Mouse (Mus musculus) neural tube, embryonic 13.5 days (tissue): ENCODE results near the gene Smarcal1. TPM values are rescaled to one million over a fixed set of nuclear protein-coding genes. Genes with fewer than 3 reads are reported as not detected.

Experiments
- ATAC-seq: fragments of 200-750 bp; cut with Nextera tagmentation; 2 replicates; pipeline ENCODE4 v1.8.0; 2017; ENCODE audit warnings: low read depth, mild to moderate bottlenecking, moderate TSS enrichment, moderate library complexity
- H3K27ac ChIP-seq: fragments of 300-500 bp; sonication (generic); replicated peaks from 2 replicates; pipeline ENCODE4 v1.5.1; 2015; ENCODE audit warnings: moderate library complexity, mild to moderate bottlenecking, inconsistent platforms
- H3K27me3 ChIP-seq: fragments of 300-500 bp; sonication (generic); 2 replicates; pipeline ENCODE4 v1.6.1; 2015; ENCODE audit warnings: mild to moderate bottlenecking, inconsistent platforms
- H3K36me3 ChIP-seq: fragments of 300-500 bp; sonication (generic); 2 replicates; pipeline ENCODE4 v1.6.1; 2015; ENCODE audit warnings: mild to moderate bottlenecking, inconsistent platforms
- H3K4me1 ChIP-seq: fragments of 300-500 bp; sonication (generic); replicated peaks from 2 replicates; pipeline ENCODE4 v1.6.1; 2015; ENCODE audit warnings: inconsistent platforms
- H3K4me2 ChIP-seq: fragments of 300-500 bp; sonication (generic); 2 replicates; pipeline ENCODE4 v1.6.1; 2015; ENCODE audit warnings: inconsistent platforms, mild to moderate bottlenecking, moderate library complexity
- H3K4me3 ChIP-seq: fragments of 300-500 bp; sonication (generic); 2 replicates; pipeline ENCODE4 v1.5.1; 2015; ENCODE audit warnings: mild to moderate bottlenecking, inconsistent platforms
- H3K9ac ChIP-seq: fragments of 300-500 bp; sonication (generic); 2 replicates; pipeline ENCODE4 v1.6.1; 2015; ENCODE audit warnings: moderate library complexity, mild to moderate bottlenecking, inconsistent platforms
- H3K9me3 ChIP-seq: fragments of 300-500 bp; sonication (generic); 2 replicates; pipeline ENCODE4 v1.6.1; 2016; ENCODE audit warnings: inconsistent platforms
- WGBS: fragments of 180-500 bp; shearing (Covaris S2); methylation state at CpG from one replicate; pipeline ENCODE4 v1.1.7; 2015; 5-methylcytosine and 5-hydroxymethylcytosine counted together
- polyA plus RNA-seq: library from polyadenylated mRNA; unstranded; fragments of >200 nt; fragmentation: Nextera tagmentation; extraction: Ambion mirVana; gene quantifications from 2 replicates; pipeline ENCODE4 v1.2.1, GENCODE M21; 2015

The Smarcal1 gene
- polyA plus RNA-seq, 1 experiment from 2014 or later: 23.1 TPM

DNA sequence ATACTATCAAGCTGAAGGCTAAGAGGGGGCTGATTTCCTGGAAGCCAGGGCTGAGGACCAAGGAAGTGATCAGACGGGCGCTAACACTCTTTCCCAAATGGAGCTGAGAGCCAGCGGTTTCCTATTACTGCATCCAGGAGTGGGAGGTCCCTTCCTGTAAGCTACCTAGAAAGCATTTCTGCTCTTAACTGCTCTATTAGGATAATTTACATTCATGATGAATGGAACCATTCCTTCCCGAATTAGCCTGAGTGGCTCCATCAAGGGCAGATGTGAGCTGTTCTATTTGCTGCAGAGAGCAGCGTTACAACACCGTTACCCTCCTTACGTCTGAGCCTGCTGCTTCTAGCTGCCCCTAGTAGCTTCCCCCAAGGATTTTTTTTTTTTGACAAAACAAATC is 9.0 kb upstream of the Smarcal1 start:
- H3K4me2 ChIP-seq: no peak overlapping the region
- ATAC-seq: no peak
- H3K4me1 ChIP-seq: peaks cover 30% of the 10 kb centered on the region
- H3K4me3 ChIP-seq: no peak overlapping the region
- no peaks in the 10 kb centered on the region; the same call in 1 of the 2 replicates for H3K27me3 ChIP-seq
- H3K27ac ChIP-seq: no peak overlapping the region
- no peaks in the 10 kb centered on the region for H3K9me3 ChIP-seq
- H3K9ac ChIP-seq: no peak overlapping the region
- no peaks in the 10 kb centered on the region for H3K36me3 ChIP-seq
- WGBS: 53% methylated on average over 7 of the region's 7 CpGs

GRCm38 (mm10) chr1:72574608-72575007 is 8.4 kb upstream of the Smarcal1 start:
- no peak overlapping the region for H3K27ac ChIP-seq
- no peaks in the 10 kb centered on the region; the same call in 1 of the 2 replicates for H3K27me3 ChIP-seq
- WGBS: 70% methylated on average over 7 of the region's 7 CpGs
- H3K4me3 ChIP-seq: no peak overlapping the region
- H3K4me1 ChIP-seq: peaks cover 31% of the 10 kb centered on the region
- no peak overlapping the region for H3K9ac ChIP-seq
- H3K9me3 ChIP-seq: no peaks in the 10 kb centered on the region
- no peaks in the 10 kb centered on the region for H3K36me3 ChIP-seq
- no peak overlapping the region for H3K4me2 ChIP-seq
- ATAC-seq: no peak

DNA sequence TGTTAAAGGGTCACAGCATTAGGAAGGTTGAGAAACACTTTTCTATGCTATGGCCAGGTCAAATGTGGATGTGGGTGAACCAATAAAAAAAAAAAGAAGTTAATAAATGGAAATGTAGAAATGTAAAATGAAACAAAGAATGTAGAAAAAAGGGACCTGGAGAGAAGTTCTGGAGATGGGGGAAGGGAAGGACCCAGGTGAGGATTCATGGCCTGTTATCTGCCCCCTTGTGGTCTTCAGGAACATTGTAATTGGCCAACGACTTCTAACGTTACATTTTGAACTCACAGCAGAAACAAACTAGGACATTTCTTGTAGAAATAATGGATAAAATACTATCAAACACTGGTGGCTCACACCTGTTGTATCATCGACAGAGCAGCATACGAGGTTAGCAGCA is 7.9 kb upstream of the Smarcal1 start:
- no peak overlapping the region for H3K4me3 ChIP-seq
- WGBS: 58% methylated on average over 4 of the region's 4 CpGs
- H3K4me2 ChIP-seq: no peak overlapping the region
- no peak overlapping the region for H3K27ac ChIP-seq
- H3K27me3 ChIP-seq: no peaks in the 10 kb centered on the region; the same call in 1 of the 2 replicates
- H3K9me3 ChIP-seq: no peaks in the 10 kb centered on the region
- peaks cover 31% of the 10 kb centered on the region for H3K4me1 ChIP-seq
- ATAC-seq: no peak
- H3K9ac ChIP-seq: no peak overlapping the region
- H3K36me3 ChIP-seq: no peaks in the 10 kb centered on the region

GRCm38 (mm10) chr1:72577481-72577922 is 5.5 kb upstream of the Smarcal1 start:
- no peaks in the 10 kb centered on the region for H3K27me3 ChIP-seq
- 0 out of 2 replicates have a peak overlapping the region, but pooled peaks have one; percentile 18 for H3K9ac ChIP-seq
- peaks cover 31% of the 10 kb centered on the region for H3K4me1 ChIP-seq
- H3K4me3 ChIP-seq: 0 out of 2 replicates have a peak overlapping the region, but pooled peaks have one; percentile 3
- WGBS: 2% methylated on average over 12 of the region's 12 CpGs
- peak overlapping the region; percentile 39 for H3K4me2 ChIP-seq
- no peak for ATAC-seq
- H3K36me3 ChIP-seq: no peaks in the 10 kb centered on the region
- no peaks in the 10 kb centered on the region for H3K9me3 ChIP-seq
- peak overlapping the region; percentile 72 for H3K27ac ChIP-seq

GRCm38 (mm10) chr1:72578351-72578750 is 4.7 kb upstream of the Smarcal1 start:
- ATAC-seq: no peak
- Histone ChIP-seq H3K4me3 (no peak overlapping the region), H3K9ac (no peak overlapping the region), H3K36me3 (no peaks in the 10 kb centered on the region), H3K27ac (peak overlapping the region; percentile 55; the same call in 1 of the 2 replicates), H3K4me2 (peak overlapping the region; percentile 34), H3K27me3 (no peaks in the 10 kb centered on the region), H3K9me3 (no peaks in the 10 kb centered on the region), H3K4me1 (peaks cover 32% of the 10 kb centered on the region)
- 29% methylated on average over 15 of the region's 15 CpGs for WGBS

DNA sequence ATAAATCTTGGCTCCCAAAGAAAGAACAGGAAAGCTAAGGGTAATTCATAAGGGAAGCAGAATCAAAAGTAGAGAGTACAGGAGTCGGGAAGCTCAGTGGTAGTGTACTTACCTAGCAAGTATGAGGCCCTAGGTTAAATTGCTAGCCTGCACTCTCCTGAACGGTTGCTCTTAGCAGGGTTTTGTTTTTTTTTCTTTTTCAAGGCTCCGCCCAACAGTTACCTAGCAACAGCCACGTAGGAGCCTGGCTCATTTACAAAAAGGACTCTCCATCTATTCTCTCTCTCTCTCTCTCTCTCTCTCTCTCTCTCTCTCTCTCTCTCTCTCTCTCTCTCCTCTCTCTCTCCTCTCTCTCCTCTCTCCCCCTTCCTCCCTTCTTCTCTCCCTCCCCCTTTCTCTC is 4.2 kb upstream of the Smarcal1 start:
- no peaks in the 10 kb centered on the region for H3K27me3 ChIP-seq
- no peak overlapping the region for H3K4me3 ChIP-seq
- no peaks in the 10 kb centered on the region for H3K9me3 ChIP-seq
- H3K27ac ChIP-seq: no peak overlapping the region; the same call in 1 of the 2 replicates
- H3K36me3 ChIP-seq: no peaks in the 10 kb centered on the region
- H3K4me1 ChIP-seq: peaks cover 35% of the 10 kb centered on the region
- WGBS: 20% methylated on average over 4 of the region's 4 CpGs
- peak overlapping the region; percentile 34 for H3K4me2 ChIP-seq
- no peak overlapping the region for H3K9ac ChIP-seq
- ATAC-seq: no peak

- 75% methylated on average over 4 of the region's 4 CpGs for WGBS
- Histone ChIP-seq H3K4me2 (peak overlapping the region; percentile 57), H3K27ac (peak overlapping the region; percentile 87; the same call in 1 of the 2 replicates), H3K9ac (peak overlapping the region; percentile 75), H3K4me3 (peak overlapping the region; percentile 59), H3K27me3 (no peaks in the 10 kb centered on the region), H3K4me1 (peaks cover 24% of the 10 kb centered on the region), H3K36me3 (peaks cover 32% of the 10 kb centered on the region), H3K9me3 (no peaks in the 10 kb centered on the region)
- no peak for ATAC-seq
These were observed 855 bp downstream of the Smarcal1 start for GRCm38 (mm10) chr1:72583906-72584305.

DNA sequence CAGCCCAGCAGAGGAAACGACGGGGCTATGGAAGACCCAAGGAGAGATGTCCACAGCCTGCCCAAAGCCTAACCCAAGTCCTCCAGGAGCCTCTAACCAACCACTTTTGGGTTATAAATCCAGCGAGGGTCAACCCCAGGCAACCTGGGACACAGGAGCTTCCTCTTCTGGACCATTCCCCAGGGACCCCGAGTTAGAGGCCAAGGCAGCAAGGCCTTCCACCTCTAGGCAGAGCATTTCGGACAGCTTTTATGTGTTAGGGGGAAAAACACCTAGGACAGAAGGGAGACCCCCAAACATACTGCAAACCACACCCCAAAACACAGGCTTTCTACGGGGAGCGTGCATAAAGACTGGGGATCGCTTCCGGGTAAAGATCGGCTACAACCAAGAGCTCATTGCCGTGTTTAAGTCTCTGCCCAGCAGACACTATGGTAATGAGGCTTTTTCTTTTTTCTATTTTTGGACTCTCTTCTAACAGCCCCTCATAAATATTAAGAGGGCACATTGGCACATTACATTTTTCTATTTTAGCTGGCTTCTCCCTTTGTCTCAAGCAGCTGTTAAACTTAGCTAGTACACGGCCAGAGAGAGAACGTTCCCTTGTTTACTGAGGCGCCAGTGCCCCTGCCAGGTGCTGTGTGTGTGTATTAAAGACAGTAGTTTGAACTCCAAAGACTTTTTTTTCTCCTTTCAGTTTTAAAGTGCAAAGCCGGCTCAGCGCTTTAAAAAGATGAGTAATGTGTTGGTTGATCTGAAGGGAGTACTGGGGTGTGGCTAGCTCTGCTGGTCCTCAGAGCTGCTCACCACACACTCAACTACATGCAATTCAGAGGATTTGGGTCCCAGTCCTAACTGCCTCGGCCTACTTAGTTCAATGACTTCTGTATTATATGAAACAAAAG is 3.2 kb downstream of the Smarcal1 start:
- 89% methylated on average over 17 of the region's 17 CpGs for WGBS
- H3K27me3 ChIP-seq: no peaks in the 10 kb centered on the region
- H3K36me3 ChIP-seq: peaks cover 44% of the 10 kb centered on the region

GRCm38 (mm10) chr1:72587532-72587931 is 4.5 kb downstream of the Smarcal1 start:
- Histone ChIP-seq H3K4me2 (no peak overlapping the region), H3K36me3 (peaks cover 58% of the 10 kb centered on the region), H3K27me3 (no peaks in the 10 kb centered on the region), H3K9me3 (no peaks in the 10 kb centered on the region), H3K4me1 (peaks cover 18% of the 10 kb centered on the region), H3K27ac (no peak overlapping the region), H3K9ac (no peak overlapping the region), H3K4me3 (no peak overlapping the region)
- ATAC-seq: no peak
- WGBS: 95% methylated on average over 15 of the region's 15 CpGs

More for the DNA sequence above, 3.2 kb downstream of the Smarcal1 start:
- Histone ChIP-seq H3K4me3 (no peak overlapping the region), H3K27ac (no peak overlapping the region), H3K4me2 (no peak overlapping the region), H3K9ac (no peak overlapping the region), H3K9me3 (no peaks in the 10 kb centered on the region), H3K4me1 (peaks cover 21% of the 10 kb centered on the region)
- ATAC-seq: no peak

DNA sequence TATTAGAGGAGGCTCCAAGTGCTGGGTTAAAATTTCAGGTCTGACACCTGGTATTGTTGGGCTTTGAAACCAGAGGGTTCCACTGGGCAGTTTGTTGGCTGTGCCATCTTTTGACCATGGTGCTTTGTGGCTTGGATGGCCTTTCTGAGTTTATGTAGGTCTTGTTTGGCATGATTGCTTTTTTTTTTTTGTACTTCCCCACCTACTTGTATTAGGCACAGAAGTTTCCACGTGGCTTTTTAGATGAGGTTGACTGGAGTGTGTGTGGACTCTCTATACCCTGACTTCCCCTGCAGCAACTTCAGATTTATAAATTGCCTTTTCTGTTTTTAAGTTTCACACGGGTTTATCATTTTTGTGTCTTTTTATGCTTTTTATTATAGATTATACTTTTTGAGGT is 5.7 kb downstream of the Smarcal1 start:
- Histone ChIP-seq H3K9ac (no peak overlapping the region), H3K4me2 (no peak overlapping the region), H3K27me3 (no peaks in the 10 kb centered on the region), H3K27ac (no peak overlapping the region), H3K9me3 (no peaks in the 10 kb centered on the region), H3K4me3 (no peak overlapping the region), H3K36me3 (peaks cover 70% of the 10 kb centered on the region), H3K4me1 (peaks cover 14% of the 10 kb centered on the region)
- 91% methylated on average over 2 of the region's 2 CpGs for WGBS
- ATAC-seq: no peak

- no peak overlapping the region for H3K9ac ChIP-seq
- H3K4me3 ChIP-seq: no peak overlapping the region
- no peak for ATAC-seq
- WGBS: 81% methylated on average over 4 of the region's 4 CpGs
- peaks cover 83% of the 10 kb centered on the region for H3K36me3 ChIP-seq
- H3K27me3 ChIP-seq: no peaks in the 10 kb centered on the region
- no peak overlapping the region for H3K27ac ChIP-seq
- no peaks in the 10 kb centered on the region for H3K9me3 ChIP-seq
- no peaks in the 10 kb centered on the region; the same call in 1 of the 2 replicates for H3K4me1 ChIP-seq
- no peak overlapping the region for H3K4me2 ChIP-seq
These were observed 7.6 kb downstream of the Smarcal1 start for GRCm38 (mm10) chr1:72590636-72591035.

- 92% methylated on average over 3 of the region's 3 CpGs for WGBS
- H3K27ac ChIP-seq: no peak overlapping the region
- no peaks in the 10 kb centered on the region; the same call in 1 of the 2 replicates for H3K4me1 ChIP-seq
- H3K27me3 ChIP-seq: no peaks in the 10 kb centered on the region
- peaks cover 83% of the 10 kb centered on the region for H3K36me3 ChIP-seq
- no peaks in the 10 kb centered on the region for H3K9me3 ChIP-seq
- H3K4me3 ChIP-seq: no peak overlapping the region
- H3K9ac ChIP-seq: no peak overlapping the region
- ATAC-seq: no peak
- H3K4me2 ChIP-seq: no peak overlapping the region
These were observed 9.3 kb downstream of the Smarcal1 start for GRCm38 (mm10) chr1:72592350-72592749.
